Mouse (Mus musculus) induced T-regulatory cell, adult 2 months (primary cell): ENCODE measurements around the gene Slc12a1.
"Not testable (repeated sequence)": the region's sequence is repeated elsewhere in the genome, so short reads cannot be mapped to it uniquely, and the experiment has no call there.

Source experiments
- DNase-seq: peaks from one replicate; pipeline ENCODE4 v3.0.0-alpha.2; 2012; ENCODE audit warnings: low read depth

The Slc12a1 gene

GRCm38 (mm10) chr2:125152388-125152787, at the start of gene Slc12a1:
Gene Slc12a1 (plus strand): TSS chr2:125152505.
- DNase-seq = no peak

DNA sequence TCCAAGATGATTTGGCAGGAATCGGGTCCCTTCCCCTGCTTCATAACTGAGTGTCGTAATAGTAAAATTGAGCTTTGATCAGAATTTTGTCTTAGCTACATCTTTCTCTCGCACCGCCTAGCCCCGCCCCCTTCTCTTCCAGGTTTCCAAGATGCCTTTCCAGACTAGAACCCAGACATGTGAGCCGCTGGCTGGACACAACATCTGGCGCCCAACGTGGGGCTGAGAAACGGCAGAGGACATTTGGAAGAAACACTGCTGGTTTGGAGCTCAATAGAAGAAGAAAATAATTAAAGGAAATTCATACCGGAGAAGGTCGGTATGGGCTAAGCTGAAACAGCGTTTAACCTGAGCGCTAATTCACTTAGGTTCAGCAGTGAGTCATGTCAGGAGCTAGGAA, 47.8 kb upstream of the Slc12a1 start:
- not testable (repeated sequence) for DNase-seq

DNA sequence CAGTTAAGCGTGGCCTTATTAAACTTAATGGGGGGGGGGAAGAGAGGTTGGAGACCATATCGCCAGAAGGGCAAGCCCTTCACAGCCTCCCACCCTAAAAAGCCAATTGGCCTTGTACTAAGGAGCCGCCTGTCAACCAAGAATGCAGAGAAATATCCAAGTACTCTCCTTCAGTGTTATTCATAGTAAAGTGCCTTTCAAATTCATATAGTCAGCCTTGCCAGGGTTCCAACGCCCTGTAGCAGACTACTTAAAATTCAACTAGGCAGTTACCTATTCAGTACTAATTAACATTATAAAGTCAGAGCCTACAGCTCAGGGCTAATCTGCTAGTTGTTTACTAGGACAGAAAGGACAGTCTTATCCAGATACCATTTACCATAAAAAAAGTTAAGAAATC, 45.8 kb upstream of the Slc12a1 start:
- not testable (repeated sequence) for DNase-seq

DNA sequence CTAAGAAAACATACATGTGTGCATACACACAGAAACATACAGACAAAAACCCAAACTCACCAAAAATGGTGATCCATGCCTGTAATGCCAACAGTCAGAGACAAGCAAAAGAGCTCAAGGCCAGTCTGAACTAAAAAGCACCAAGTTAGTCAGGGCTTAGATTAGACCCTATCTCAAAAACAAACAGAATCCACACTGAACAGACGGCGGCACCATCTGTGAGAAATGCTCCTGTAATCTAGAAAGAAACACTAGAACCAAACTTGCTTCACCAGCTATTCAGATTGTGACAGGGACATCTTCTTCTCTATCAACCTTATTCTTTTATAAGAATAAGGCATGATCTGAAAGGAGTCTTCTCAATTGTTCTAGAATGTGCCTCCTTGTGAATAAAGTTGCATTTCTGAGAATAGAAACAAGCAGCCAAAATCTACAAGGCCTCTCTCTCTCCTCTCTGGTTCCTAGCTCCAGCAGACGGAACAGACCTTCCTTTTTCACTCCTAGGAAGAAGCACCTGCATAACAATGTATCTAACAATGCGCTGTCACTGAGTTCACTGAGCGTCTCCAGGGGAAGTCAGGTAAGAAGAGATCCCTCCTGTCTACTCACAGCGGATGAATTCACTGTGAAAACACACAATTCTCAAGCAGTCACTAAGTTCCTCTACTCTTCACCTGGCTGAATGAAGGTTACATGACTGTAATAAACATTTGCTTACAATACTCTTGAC, 32.8 kb upstream of the Slc12a1 start:
- DNase-seq = no peak

DNA sequence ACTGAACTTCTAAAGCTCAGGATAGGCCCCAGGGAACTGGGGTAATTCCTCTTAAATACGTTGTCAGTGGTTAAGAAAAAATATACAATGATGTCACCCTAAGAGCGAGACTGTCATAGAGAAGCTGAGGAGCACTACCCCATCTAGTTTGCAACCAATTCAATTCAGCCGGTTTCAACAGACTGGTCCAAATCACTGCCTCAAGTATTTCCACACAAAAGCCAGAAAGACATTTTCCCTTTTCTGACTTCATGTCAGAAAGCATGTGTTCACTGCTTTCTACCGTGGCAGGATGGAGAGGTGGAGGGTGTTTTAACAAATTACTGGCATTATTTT, 30.0 kb upstream of the Slc12a1 start:
- DNase-seq = peak; percentile 51

DNA sequence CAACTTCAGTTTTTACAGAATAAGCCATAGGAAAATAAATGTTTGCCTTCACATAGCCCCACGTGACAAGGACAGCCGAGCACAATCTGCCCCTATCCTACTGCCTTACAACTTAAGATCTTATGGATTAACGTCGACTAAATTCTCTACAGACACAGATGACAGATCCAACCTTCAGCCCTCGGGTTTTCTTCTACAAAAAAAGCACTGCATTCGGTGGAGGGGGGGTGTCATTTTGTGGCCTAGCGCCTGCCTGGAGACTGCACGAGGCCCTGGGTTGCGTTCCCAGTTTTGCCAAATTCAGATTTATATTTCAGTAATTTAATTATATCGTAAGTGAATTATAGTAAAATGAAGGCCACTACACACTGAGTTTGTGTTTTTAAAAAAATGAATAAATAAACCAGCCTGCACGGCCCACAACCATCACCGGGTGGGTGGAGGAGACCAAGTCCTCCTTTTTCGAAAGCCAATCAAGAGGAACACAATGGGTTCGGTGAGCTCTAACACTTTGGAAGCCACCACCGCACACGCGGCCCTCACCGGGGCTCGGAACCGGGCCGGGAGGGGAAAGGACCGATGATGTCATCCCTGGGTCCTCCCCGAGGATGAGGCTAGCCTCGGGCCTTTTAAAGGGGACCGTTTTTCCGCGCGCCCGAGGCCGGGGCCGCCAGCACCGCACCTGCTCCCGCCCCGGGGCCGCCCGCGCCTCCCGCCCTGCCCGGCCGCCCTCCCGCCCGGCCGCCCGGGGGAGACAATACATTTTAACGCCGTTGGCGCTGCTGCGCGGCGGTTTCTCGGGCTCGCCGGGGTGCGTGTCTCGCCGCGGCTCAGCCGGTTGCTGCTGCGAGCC, 29.5 kb upstream of the Slc12a1 start:
- peak; percentile 71 for DNase-seq

- peak; percentile 91 for DNase-seq
These were observed 28.8 kb upstream of the Slc12a1 start, which contains the start of gene Myef2 for GRCm38 (mm10) chr2:125123477-125123852. Gene Myef2 (minus strand): TSS chr2:125123661.

- DNase-seq = no peak
These were observed 26.5 kb upstream of the Slc12a1 start for GRCm38 (mm10) chr2:125125824-125126223.

DNA sequence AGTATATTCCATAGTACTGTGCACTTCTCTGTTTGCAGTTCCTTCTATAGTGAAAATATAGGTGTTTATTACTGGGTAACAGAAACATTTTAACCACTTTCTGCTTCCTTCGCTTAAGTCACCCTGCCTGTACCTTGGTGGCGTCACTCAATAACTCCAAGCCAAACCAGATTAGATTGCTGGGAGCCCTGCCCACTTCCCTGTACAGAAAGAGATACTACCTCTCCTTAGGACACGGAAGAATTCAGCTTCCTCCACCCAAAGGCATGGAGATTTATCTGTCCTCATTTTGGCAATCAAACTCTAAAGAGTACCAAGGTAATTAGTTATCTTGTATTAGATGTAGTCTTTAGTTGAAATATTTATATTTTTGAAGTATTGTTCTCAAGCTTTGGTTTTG, 25.5 kb upstream of the Slc12a1 start:
- DNase-seq = no peak

GRCm38 (mm10) chr2:125134113-125134512, 18.2 kb upstream of the Slc12a1 start:
- DNase-seq = no peak

DNA sequence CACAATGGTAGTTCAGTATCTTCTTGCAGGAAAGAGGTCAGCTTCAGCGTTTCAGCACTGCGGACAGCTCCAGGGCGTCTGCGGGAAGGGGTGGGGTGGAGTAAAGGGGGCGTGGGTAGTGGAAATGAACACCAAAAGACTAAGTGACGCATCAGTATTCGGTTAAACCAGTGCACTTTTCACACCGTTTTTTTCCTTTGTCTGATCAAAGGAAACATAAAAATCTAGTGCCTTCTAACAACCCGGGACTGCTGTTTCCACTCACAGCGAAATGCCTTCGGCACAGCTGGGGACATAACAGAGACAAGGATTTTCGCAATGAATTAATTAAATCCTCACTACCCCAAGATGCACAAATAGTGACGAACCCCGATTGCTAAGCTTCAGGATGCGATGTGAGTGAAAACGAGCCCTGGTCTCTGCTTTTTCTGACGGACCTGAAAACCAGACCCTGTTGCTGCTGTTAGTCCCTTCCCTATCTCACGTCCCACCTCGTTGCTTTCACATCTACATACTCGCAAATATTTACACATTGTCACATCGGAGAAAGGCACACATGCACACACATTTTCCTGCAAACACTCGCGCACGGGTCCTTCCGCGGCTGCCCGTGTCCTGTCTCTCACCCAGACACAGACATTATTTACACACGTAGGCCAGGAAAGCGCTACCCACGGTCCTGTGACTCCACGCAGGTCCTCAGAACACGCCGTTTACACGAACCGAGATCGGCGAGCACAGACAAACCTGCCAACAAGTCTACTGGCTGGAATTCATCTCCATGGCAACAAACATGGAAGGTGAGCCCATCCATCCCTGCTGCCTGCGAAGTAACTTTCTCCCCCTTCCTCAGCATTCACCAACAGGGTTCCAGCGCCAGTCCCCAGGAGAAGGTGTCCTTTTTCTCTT, 16.1 kb upstream of the Slc12a1 start, which contains the start of gene Ctxn2:
Ctxn2 (plus strand) TSS at position 790 of the 909 bp plus-strand sequence.
- DNase-seq = peak; percentile 79

GRCm38 (mm10) chr2:125136846-125137245, 15.5 kb upstream of the Slc12a1 start:
- DNase-seq = no peak

GRCm38 (mm10) chr2:125142336-125142735, 10.0 kb upstream of the Slc12a1 start:
- DNase-seq = no peak

DNA sequence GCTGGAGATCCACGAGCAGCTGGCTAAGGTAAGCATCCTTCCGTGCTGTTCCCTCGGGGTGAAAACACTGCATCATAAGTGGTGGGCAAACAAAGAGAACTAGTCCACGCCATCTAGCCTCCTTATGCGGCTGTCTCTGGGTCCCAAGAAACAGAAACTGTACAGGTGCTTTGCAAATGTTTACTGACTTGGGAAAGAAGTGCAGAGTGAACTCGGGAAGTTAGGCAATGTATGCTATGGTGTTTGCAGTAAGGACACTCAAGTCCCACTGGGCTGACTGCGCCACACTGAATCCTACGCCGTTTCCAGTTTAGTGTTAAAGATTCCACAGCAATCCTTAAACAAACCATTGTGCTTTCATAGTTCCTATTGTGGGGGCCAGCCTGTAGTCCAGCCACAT, 2.0 kb downstream of the Slc12a1 start:
- DNase-seq = no peak

DNA sequence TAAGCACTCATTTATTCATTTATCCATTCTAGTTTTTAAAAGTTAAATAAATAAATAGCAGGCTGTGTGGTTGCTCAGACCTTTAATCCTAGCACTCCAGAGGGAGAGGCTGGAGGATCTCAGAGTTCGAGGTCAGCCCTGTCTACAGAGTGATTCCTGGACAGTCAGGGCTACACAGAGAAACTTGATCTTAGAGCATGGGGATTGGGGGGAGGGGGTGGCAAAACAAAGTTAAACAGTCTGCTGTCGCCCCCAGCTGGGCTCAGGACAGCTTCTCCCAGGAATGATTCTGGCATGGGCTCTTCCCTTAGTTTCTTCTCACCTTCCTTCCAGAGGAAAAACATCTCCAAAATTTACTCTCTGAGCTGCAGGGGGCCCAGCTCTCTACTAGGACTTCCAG, 3.2 kb downstream of the Slc12a1 start:
- no peak for DNase-seq

DNA sequence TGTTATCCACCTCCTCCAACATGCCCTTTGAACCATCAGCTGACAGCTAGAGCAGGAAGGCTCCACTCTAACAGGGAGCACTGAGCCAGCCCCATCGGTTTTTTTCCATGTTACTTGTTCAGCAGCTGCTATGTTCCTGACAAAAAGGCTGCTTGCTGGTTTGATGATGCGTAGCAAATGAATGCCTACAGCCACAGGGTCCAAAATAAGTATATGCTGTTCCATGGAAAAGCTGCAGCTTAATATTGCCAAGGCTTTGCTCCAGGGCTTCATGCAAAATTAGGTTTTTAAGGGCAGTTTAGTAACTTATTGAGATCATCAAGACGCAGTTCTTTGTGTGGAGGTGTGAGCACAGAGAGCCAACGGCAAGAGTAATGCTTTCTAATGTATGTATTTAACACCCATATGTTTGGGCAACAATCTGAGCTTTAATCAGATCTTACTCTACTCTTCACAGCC, 9.7 kb downstream of the Slc12a1 start:
- no peak for DNase-seq

DNA sequence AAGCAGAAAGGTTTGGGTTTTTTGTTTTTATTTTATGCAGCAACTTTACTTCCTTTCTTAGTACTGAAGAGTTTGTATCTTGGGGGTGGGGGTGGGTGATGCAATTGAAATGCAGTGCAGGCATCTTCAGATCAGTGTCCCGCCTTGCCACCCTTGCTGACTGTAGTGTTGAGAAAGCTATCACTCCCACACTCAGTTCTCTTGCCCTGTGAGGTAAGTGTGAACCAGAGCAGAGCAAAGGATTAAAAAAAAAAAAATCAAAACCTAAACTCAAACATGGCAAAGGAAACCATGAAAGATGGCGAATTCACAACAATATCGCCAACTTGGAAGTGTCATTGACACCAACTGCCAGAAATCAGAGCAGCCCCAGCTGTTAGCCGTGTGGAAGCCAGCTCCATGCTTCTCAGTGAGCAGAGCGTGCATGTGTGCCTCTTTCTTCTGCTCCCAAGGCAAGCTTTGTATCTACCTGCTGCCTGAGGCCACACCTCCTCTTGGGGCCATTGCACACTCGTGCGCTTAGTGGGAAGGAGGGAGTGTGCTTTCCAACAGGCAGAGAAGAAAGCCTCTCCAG, 26.0 kb downstream of the Slc12a1 start:
- no peak for DNase-seq

GRCm38 (mm10) chr2:125187904-125188303, 35.6 kb downstream of the Slc12a1 start:
- no peak for DNase-seq

GRCm38 (mm10) chr2:125189197-125189596, 36.9 kb downstream of the Slc12a1 start:
- DNase-seq = peak; percentile 74

- no peak for DNase-seq
These were observed 40.6 kb downstream of the Slc12a1 start for GRCm38 (mm10) chr2:125192905-125193304.

DNA sequence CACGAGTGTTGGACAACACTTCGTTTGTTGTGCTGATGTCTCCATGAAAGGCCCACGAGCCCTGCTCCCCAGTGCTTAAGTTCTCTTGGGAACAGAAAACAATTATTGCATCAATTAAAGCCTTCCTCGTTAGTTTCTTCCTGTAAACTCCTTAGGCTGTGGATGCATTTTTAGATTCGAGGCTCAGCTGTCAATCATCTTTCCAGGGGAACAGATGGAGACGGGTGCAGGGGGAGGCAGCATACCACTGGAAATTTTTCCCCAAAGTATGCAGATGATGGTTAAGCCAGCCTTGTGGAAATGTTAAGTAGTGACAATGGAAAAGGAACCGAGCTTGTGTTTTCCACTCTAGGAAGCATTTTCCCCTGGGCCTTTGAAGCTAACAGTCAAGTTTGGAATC, 44.5 kb downstream of the Slc12a1 start:
- DNase-seq = no peak
